Mouse (Mus musculus) telencephalon, adult 2 months (tissue): Measurements from ENCODE around the gene Nhs.

ENCODE experiments used
- DNase-seq: peaks from one replicate; pipeline ENCODE4 v3.0.0-alpha.2; 2011; ENCODE audit warnings: low read depth, low spot score

The Nhs gene

DNA sequence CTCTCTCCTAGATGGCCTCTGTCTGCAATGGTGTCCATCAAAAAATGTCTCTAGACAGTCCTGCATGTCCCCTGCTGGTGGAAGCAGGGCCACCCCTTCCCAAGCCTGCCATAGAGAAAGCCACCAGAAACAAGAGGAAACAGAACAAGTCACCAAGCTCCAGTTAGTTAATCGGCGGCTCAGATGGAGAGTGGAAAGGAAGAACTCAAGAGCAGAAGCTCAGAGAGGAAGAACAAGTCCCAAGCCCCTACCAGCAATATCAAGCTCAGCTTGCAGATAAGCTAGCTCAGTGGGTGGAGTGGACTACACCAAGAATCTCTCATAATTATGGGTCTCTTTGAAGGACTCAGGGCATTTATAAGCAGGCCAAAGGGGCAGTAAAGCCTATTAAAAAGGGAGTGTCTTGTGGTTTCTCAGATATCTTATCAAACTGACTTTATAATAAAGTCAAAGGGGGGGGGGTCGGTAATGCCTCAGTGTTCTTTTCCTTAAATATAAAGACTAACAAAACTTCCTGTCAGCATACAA lies 139.4 kb downstream of the Nhs start:
- no peak for DNase-seq

GRCm38 (mm10) chrX:162017471-162017870 lies 142.1 kb downstream of the Nhs start:
- DNase-seq, result no peak

GRCm38 (mm10) chrX:162012570-162012969 lies 147.0 kb downstream of the Nhs start:
- no peak for DNase-seq

- no peak for DNase-seq
These were observed 149.7 kb downstream of the Nhs start for GRCm38 (mm10) chrX:162009876-162010275.

- no peak for DNase-seq
These were observed 155.7 kb downstream of the Nhs start for GRCm38 (mm10) chrX:162003818-162004217.

- no peak for DNase-seq
These were observed 160.7 kb downstream of the Nhs start for GRCm38 (mm10) chrX:161998876-161999275.

GRCm38 (mm10) chrX:161997170-161997795 lies 162.2 kb downstream of the Nhs start:
- DNase-seq, result no peak

DNA sequence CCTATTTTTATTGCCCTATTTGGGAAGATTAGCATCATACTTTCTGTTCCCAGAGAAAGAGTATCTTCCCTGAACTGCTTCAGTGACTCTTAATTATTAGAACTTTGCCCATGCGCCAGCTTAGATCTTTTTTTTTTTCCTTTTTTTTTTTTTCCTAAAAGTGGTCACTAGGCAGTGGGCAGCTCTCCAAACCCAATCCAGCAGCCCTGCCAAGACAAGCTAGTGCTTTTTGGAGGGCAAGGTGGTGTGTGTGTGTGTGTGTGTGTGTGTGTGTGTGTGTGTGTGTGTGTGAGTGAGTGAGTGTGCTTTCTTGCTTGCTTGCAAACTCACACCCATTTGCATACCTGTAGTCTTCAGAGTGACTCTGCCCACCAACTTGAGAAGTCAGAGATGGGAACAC lies 169.4 kb downstream of the Nhs start:
- no peak for DNase-seq

- DNase-seq, result no peak
These were observed 174.6 kb downstream of the Nhs start for GRCm38 (mm10) chrX:161984961-161985360.

GRCm38 (mm10) chrX:161981399-161981798 lies 178.1 kb downstream of the Nhs start:
- no peak for DNase-seq

GRCm38 (mm10) chrX:161979946-161980345 lies 179.6 kb downstream of the Nhs start:
- no peak for DNase-seq

GRCm38 (mm10) chrX:161977236-161977841 lies 182.2 kb downstream of the Nhs start:
- DNase-seq, result no peak

DNA sequence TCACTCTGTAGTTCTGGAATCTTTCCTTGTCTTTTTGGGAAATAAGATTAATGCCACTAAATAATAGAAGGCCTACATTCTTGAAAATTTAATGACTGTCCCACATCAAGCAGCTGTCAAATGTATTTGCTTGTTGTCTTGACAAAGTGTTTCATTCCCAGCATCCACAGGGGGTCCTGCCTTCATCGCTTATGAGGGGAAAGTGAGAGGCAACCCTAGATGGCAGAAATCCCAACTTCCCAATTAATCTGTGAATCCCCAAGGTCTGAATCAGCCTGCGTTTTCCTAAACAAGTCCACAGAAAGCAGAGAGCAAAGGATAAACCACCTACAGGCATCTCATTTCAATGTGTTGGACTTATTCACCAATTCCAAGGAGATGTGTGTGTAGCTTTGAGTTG lies 183.2 kb downstream of the Nhs start:
- no peak for DNase-seq

GRCm38 (mm10) chrX:161973572-161973971 lies 186.0 kb downstream of the Nhs start:
- no peak for DNase-seq

- DNase-seq, result no peak
These were observed 186.8 kb downstream of the Nhs start for GRCm38 (mm10) chrX:161972723-161973122.

GRCm38 (mm10) chrX:161971961-161972502 lies 187.5 kb downstream of the Nhs start:
- no peak for DNase-seq

- DNase-seq, result no peak
These were observed 188.4 kb downstream of the Nhs start for GRCm38 (mm10) chrX:161971131-161971530.

DNA sequence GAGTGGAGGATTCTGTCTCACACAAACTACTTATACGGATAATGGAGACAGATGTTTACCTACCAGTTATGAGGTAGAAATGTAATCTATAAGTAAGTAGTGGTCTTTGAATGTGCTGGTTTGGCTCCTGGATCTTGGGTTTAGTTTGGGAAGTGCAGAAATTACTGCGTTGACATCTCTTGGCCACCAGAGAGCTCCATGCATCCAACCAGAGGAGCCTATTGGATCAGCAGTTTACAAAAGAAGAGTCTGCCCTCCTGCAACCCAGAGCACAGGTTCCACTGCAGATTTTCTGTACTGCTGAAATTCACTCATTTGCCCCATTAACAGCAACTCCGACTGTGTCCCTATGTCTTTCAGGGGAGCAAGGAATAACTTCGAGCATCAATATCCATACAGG lies 191.8 kb downstream of the Nhs start:
- no peak for DNase-seq

- no peak for DNase-seq
These were observed 196.2 kb downstream of the Nhs start for GRCm38 (mm10) chrX:161963372-161963771.

GRCm38 (mm10) chrX:161962855-161963254 lies 196.7 kb downstream of the Nhs start:
- no peak for DNase-seq

DNA sequence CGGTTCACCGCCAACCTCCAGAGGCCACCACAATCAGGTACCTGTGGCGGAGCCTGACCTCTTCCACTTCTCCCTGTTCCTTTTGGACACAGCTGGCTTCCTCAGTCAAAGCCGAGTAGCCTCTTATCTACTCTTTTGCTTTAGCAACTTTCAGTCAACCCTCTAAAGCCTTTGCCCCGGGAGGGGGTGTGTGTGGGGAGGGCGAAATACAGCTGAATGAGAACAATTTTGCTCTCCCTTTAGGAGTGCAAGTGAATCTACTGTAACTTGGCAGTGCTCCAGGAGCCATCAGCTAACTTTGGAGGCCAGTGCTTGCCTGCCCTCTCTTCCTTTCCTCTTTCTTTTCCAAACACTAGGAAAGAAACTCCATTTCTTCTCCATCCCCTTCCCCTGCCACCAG lies 197.8 kb downstream of the Nhs start:
- DNase-seq, result no peak

GRCm38 (mm10) chrX:161961176-161961575 lies 198.4 kb downstream of the Nhs start:
- DNase-seq, result no peak

DNA sequence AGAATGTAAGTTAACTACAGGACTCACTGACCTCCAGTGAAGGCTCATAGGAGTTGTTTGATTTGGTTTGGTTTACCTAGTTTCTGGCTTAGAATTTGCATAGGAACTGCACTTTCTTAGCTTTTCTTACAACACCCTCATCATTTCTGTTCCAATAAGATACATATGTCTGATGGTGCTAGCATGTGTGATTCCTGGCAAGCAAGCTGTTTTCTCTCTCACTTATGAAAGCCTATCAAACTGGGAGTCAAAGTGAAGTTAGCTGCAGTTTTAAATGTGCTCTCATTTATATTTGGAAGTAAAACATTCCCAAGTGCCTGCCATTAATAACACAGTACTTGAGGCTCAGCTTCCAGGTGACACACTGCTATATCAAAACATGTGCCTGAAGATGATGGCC lies 207.2 kb downstream of the Nhs start:
- DNase-seq, result peak; percentile 22
